Mouse (Mus musculus) brain, embryonic 14.5 days (tissue): Measurements from ENCODE around the gene Pkd1l3.

Experiments
- CTCF ChIP-seq: fragments of 200-500 bp; IDR thresholded peaks from 2 replicates; pipeline ENCODE4 v1.5.1; 2012; ENCODE audit warnings: inconsistent platforms, mild to moderate bottlenecking, moderate library complexity, borderline replicate concordance; ENCODE audit not compliant: insufficient read depth, insufficient read length; ENCODE audit errors: extremely low read depth
- POLR2A ChIP-seq: fragments of 200-500 bp; IDR thresholded peaks from 2 replicates; pipeline ENCODE4 v1.6.1; 2012; ENCODE audit warnings: mild to moderate bottlenecking, inconsistent platforms, borderline replicate concordance; ENCODE audit not compliant: poor library complexity, insufficient read depth, insufficient read length, severe bottlenecking; ENCODE audit errors: extremely low read depth

GRCm38 (mm10) chr8:109691769-109692168 is 77.5 kb downstream of the Pkd1l3 start:
- TF ChIP-seq CTCF (peak; percentile 41; the same call in 1 of the 2 replicates), POLR2A (no peak)
